Mouse (Mus musculus) lung, adult 2 months (tissue): ENCODE results near the gene Rnf207.

Source experiments
- CTCF ChIP-seq: fragments of 200-500 bp; IDR thresholded peaks from 2 replicates; pipeline ENCODE4 v1.5.1; 2011; ENCODE audit warnings: mild to moderate bottlenecking, low read length, control low read depth; ENCODE audit not compliant: insufficient read depth
- POLR2A ChIP-seq: fragments of 200-500 bp; IDR thresholded peaks from 2 replicates; pipeline ENCODE4 v1.6.1; 2011; ENCODE audit warnings: low read depth, mild to moderate bottlenecking, control low read depth, low read length, borderline replicate concordance; ENCODE audit errors: extremely low read depth

GRCm38 (mm10) chr4:152307542-152307941, 11.3 kb downstream of the Rnf207 start:
- TF ChIP-seq CTCF: no peak
- no peak for TF ChIP-seq POLR2A
